Mouse (Mus musculus) erythroblast, embryonic 14.5 days (primary cell): Measurements from ENCODE around the gene Mr1.

ENCODE experiments used
- GATA1 ChIP-seq: IDR thresholded peaks from 2 replicates; pipeline ENCODE4 v1.6.1; 2012; ENCODE audit warnings: low read length, inconsistent platforms, mixed read lengths
- TAL1 ChIP-seq: IDR thresholded peaks from 3 replicates; pipeline ENCODE4 v1.6.1; 2012; ENCODE audit warnings: low read length, inconsistent platforms, mixed read lengths

DNA sequence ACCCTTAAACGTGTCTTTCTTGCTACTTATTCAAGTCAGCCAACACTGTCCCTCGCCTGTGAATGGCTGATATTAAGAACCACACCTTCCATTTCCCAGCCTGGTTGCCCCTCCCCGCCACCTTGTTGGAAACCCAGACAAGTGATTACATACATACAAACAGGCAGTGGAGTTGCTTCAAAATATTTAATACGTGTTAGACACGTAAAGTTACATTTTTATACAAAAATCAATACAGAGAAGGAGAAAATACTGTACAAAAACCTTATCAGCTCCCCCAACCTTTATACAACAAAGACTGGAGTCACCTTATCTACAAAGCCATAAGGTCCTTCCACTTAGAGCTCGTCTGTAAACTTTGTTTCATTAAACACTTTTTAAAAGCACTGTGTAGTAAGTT lies 49.3 kb downstream of the Mr1 start:
- peak; percentile 69 for TF ChIP-seq TAL1
- peak; percentile 83 for TF ChIP-seq GATA1
